Comparison of ENCODE assay signal across 8 mouse cellular contexts in the genomic region with DNA sequence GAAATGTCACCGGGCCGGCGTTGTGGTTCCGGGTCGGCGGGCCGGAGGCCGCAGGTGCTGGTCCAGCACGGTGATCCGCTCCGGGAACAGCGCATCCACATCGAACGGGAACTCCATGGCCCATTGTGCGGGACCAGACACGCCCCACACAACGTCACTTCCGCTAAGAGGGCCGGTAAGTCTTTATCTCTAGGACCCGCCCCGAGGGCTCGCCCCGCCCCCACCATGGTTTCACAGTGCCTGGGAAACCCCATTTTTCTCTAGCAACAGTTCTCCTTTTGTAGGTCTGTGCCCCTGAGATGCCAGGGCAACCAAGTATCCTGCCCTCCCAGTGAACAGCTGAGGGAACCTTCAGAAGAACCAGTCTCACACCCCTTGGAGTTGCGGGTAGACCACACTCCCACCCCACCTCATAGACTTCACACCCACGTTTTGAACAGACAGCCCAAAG. TPM values are rescaled to one million over a fixed set of nuclear protein-coding genes. Genes with fewer than 3 reads are reported as not detected.
DNase-seq lines count a peak whose midpoint lies in the region; ATAC-seq lines count a peak whose summit lies in the region.

A gene (minus strand): TSS at position 157 of the 451 bp plus-strand sequence.

- H3K36me3 ChIP-seq in heart, embryonic 13.5 days = peaks cover 82% of the 10 kb centered on the region
- H3K36me3 ChIP-seq in liver, embryonic 12.5 days = peaks cover 71% of the 10 kb centered on the region
- H3K36me3 ChIP-seq in stomach, embryonic 15.5 days = peaks cover 22% of the 10 kb centered on the region

- peak within 1 kb of the TSS; percentile 71 for H3K4me3 ChIP-seq in heart, embryonic 13.5 days
- H3K4me3 ChIP-seq in liver, embryonic 12.5 days = peak within 1 kb of the TSS; percentile 74
- peak within 1 kb of the TSS; percentile 66 for H3K4me3 ChIP-seq in stomach, embryonic 15.5 days (replicated peaks)

- H3K27me3 ChIP-seq in heart, embryonic 13.5 days (replicated peaks) = no peaks in the 10 kb centered on the region
- no peaks in the 10 kb centered on the region for H3K27me3 ChIP-seq in liver, embryonic 12.5 days (replicated peaks)
- no peaks in the 10 kb centered on the region for H3K27me3 ChIP-seq in stomach, embryonic 15.5 days (replicated peaks)

- H3K9me3 ChIP-seq in heart, embryonic 13.5 days = no peaks in the 10 kb centered on the region
- no peaks in the 10 kb centered on the region for H3K9me3 ChIP-seq in liver, embryonic 12.5 days (replicated peaks)
- H3K9me3 ChIP-seq in stomach, embryonic 15.5 days = no peaks in the 10 kb centered on the region

- H3K27ac ChIP-seq in heart, embryonic 13.5 days (replicated peaks) = peak within 1 kb of the TSS; percentile 64
- peak within 1 kb of the TSS; percentile 84 for H3K27ac ChIP-seq in liver, embryonic 12.5 days
- peak within 1 kb of the TSS; percentile 69 for H3K27ac ChIP-seq in stomach, embryonic 15.5 days

- peaks cover 23% of the 10 kb centered on the region for H3K4me1 ChIP-seq in heart, embryonic 13.5 days
- peaks cover 53% of the 10 kb centered on the region for H3K4me1 ChIP-seq in liver, embryonic 12.5 days
- H3K4me1 ChIP-seq in stomach, embryonic 15.5 days = peaks cover 13% of the 10 kb centered on the region

- H3K9ac ChIP-seq in heart, embryonic 13.5 days = peak within 1 kb of the TSS; percentile 84
- peak within 1 kb of the TSS; percentile 69 for H3K9ac ChIP-seq in liver, embryonic 12.5 days
- H3K9ac ChIP-seq in stomach, embryonic 15.5 days = peak within 1 kb of the TSS; percentile 59

- peak within 1 kb of the TSS; percentile 85 for H3K4me2 ChIP-seq in heart, embryonic 13.5 days
- peak within 1 kb of the TSS; percentile 87 for H3K4me2 ChIP-seq in liver, embryonic 12.5 days
- peak within 1 kb of the TSS; percentile 75 for H3K4me2 ChIP-seq in stomach, embryonic 15.5 days

- ATAC-seq in erythroid progenitor cell, adult 5-6 weeks (replicated peaks; ENCODE audit: low FRiP score, poor library complexity, severe bottlenecking) = peak; percentile 96
- peak; percentile 82 for ATAC-seq in heart, embryonic 13.5 days (ENCODE audit: extremely low read depth, insufficient number of reproducible peaks, low FRiP score, low TSS enrichment)
- peak; percentile 87 for ATAC-seq in liver, embryonic 12.5 days
- ATAC-seq in stomach, embryonic 15.5 days (ENCODE audit: insufficient read depth, low FRiP score, low read depth) = peak; percentile 91

- DNase-seq in CD4-positive helper T cell, adult 2 months (ENCODE audit: low read depth, low spot score) = peak; percentile 96
- peak; percentile 83 for DNase-seq in brain, embryonic 18.5 days (ENCODE audit: low read depth, low spot score)
- peak; percentile 99 for DNase-seq in kidney, postnatal 10 days
- peak; percentile 98 for DNase-seq in natural killer cell, adult 2 months (ENCODE audit: low spot score in 2 of 2)

- WGBS in heart, embryonic 13.5 days = 2% methylated on average over 25 of the region's 25 CpGs
- WGBS in liver, embryonic 12.5 days (ENCODE audit: insufficient replicate concordance) = 1% methylated on average over 25 of the region's 25 CpGs
- WGBS in stomach, embryonic 15.5 days = 2% methylated on average over 25 of the region's 25 CpGs

RNA-seq across cellular contexts. Expression of the gene that starts here (rescaled TPM):
- total RNA-seq in erythroid progenitor cell, adult 5-6 weeks (2015; ENCODE audit: low replicate concordance) = 7.6 and 26.0 TPM in 2 replicates
- total RNA-seq in erythroid progenitor cell, adult 5-6 weeks (2017; ENCODE audit: low replicate concordance) = 3.0 and 4.0 TPM in 2 replicates
- 53.8 and 55.3 TPM in 2 replicates for polyA plus RNA-seq in heart, embryonic 13.5 days (2015; fragmentation: Nextera tagmentation; extraction: Ambion mirVana)
- 15.0 and 16.8 TPM in 2 replicates for polyA plus RNA-seq in liver, embryonic 12.5 days (2016; fragmentation: Nextera tagmentation; extraction: Ambion mirVana)
- polyA plus RNA-seq in stomach, embryonic 15.5 days (2015; fragmentation: Nextera tagmentation; extraction: Ambion mirVana) = 53.2 and 62.8 TPM in 2 replicates

Comparison
In these comparisons a context has a peak if more than half of its experiments do, and no peak if none do; other contexts are left out.
1. Peak in every context shown above with its lines: DNase-seq, ATAC-seq, H3K4me3 ChIP-seq and H3K27ac ChIP-seq.